Mouse (Mus musculus): ENCODE measurements around the gene Lnx1. TPM values are rescaled to one million over a fixed set of nuclear protein-coding genes. Genes with fewer than 3 reads are reported as not detected.

Gene Lnx1
- polyA plus RNA-seq (2016; fragmentation: Nextera tagmentation; extraction: Ambion mirVana) = 0.12 and 0.17 TPM in 2 replicates

- Histone ChIP-seq H3K9ac (no peak within 1 kb of the TSS), H3K4me2 (peak within 1 kb of the TSS; percentile 68), H3K4me1 (peaks cover 17% of the 10 kb centered on the region), H3K27me3 (replicated peaks) (no peaks in the 10 kb centered on the region; the same call in 1 of the 2 replicates), H3K36me3 (no peaks in the 10 kb centered on the region), H3K4me3 (no peak within 1 kb of the TSS), H3K27ac (no peak within 1 kb of the TSS), H3K9me3 (replicated peaks) (no peaks in the 10 kb centered on the region)
- WGBS (ENCODE audit: insufficient replicate concordance) = 61% methylated on average over 11 of the region's 11 CpGs
- no peak for ATAC-seq
These were observed at the start of gene Lnx1 for GRCm38 (mm10) chr5:74702766-74703165. Lnx1 (minus strand) TSS chr5:74702912.

- Histone ChIP-seq H3K9ac (no peak overlapping the region), H3K4me3 (no peak overlapping the region), H3K4me2 (no peak overlapping the region), H3K27me3 (replicated peaks) (no peaks in the 10 kb centered on the region), H3K4me1 (no peaks in the 10 kb centered on the region), H3K27ac (no peak overlapping the region), H3K9me3 (replicated peaks) (no peaks in the 10 kb centered on the region), H3K36me3 (no peaks in the 10 kb centered on the region)
- ATAC-seq = no peak
- 74% methylated on average over 5 of the region's 5 CpGs for WGBS (ENCODE audit: insufficient replicate concordance)
These were observed 47.8 kb upstream of the Lnx1 start for GRCm38 (mm10) chr5:74750501-74750900.

DNA sequence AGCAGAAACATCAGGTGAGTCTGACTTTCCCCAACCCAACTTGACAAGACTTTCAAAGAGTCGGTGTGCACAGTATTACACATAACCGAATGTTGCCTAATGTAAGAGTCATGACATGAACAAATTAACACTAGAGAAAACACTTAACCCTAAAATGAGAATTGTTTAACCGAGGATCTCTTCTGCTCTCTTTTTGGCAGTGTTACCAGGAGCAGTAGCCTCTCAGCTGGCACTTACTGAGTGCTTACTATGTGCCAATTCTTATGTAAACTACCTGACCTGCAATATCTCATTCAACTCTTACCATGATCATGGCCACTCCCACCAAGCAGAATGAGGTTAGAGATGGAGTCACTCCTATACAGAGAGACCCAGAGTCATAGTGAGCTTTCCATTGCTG is 44.8 kb upstream of the Lnx1 start:
- no peaks in the 10 kb centered on the region for H3K4me1 ChIP-seq
- H3K4me2 ChIP-seq = no peak overlapping the region
- no peaks in the 10 kb centered on the region for H3K27me3 ChIP-seq (replicated peaks)
- no peaks in the 10 kb centered on the region for H3K9me3 ChIP-seq (replicated peaks)
- H3K27ac ChIP-seq = no peak overlapping the region
- ATAC-seq = no peak
- no peak overlapping the region for H3K9ac ChIP-seq
- no peaks in the 10 kb centered on the region for H3K36me3 ChIP-seq
- 63% methylated on average over 3 of the region's 3 CpGs for WGBS (ENCODE audit: insufficient replicate concordance)
- H3K4me3 ChIP-seq = no peak overlapping the region

DNA sequence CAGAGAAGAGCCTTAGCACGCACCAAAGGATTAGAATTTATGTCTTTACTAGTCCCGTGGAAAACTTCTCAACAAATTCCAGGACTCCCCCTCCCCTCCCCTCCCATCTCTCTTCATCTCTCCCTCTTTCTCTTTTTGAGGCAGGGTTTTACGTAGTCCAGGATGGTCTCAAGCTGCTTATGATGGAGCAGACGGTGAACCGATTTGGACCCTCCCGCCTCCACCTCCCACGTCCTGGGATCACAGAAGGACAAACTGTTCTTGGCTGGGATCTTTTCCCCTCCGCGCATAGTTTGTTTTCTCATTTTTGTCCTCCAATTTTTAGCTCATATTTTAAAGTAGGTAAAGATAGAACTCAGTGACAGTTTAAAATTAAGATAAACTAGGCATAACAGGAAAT is 38.2 kb upstream of the Lnx1 start:
- Histone ChIP-seq H3K4me1 (no peaks in the 10 kb centered on the region), H3K9ac (no peak overlapping the region), H3K27me3 (replicated peaks) (no peaks in the 10 kb centered on the region), H3K4me2 (no peak overlapping the region), H3K27ac (no peak overlapping the region), H3K4me3 (no peak overlapping the region), H3K36me3 (no peaks in the 10 kb centered on the region), H3K9me3 (replicated peaks) (no peaks in the 10 kb centered on the region)
- no peak for ATAC-seq
- 78% methylated on average over 9 of the region's 9 CpGs for WGBS (ENCODE audit: insufficient replicate concordance)

- Histone ChIP-seq H3K9me3 (replicated peaks) (no peaks in the 10 kb centered on the region), H3K4me2 (no peak overlapping the region), H3K9ac (no peak overlapping the region), H3K4me1 (no peaks in the 10 kb centered on the region), H3K36me3 (no peaks in the 10 kb centered on the region), H3K27ac (no peak overlapping the region), H3K4me3 (no peak overlapping the region), H3K27me3 (replicated peaks) (no peaks in the 10 kb centered on the region)
- WGBS (ENCODE audit: insufficient replicate concordance) = 71% methylated on average over 12 of the region's 12 CpGs
- ATAC-seq = no peak
These were observed 36.7 kb upstream of the Lnx1 start for GRCm38 (mm10) chr5:74739435-74739834.

DNA sequence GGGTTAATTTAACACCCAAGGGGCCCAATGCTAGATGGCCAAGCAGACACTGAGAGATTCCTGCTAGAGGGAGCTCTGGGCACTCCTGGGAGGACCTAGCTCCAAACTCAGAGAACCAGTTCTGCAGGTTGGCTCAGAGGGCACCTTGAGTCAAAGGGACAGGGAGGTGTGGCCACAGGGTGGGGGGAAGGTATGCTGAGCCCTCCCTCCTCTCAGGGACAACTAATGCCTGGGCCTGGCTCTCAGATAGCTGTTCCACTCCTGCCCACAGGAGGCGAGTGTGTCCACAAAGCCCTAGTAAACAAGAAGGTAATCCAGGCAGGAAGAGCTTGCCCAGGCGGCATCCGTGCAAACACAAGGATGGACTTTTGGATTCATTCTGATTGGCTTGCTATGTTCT is 35.6 kb upstream of the Lnx1 start:
- no peak for ATAC-seq
- Histone ChIP-seq H3K27ac (no peak overlapping the region), H3K9ac (no peak overlapping the region), H3K4me2 (no peak overlapping the region), H3K9me3 (replicated peaks) (no peaks in the 10 kb centered on the region), H3K27me3 (replicated peaks) (no peaks in the 10 kb centered on the region), H3K4me3 (no peak overlapping the region), H3K36me3 (no peaks in the 10 kb centered on the region), H3K4me1 (no peaks in the 10 kb centered on the region)
- WGBS (ENCODE audit: insufficient replicate concordance) = 48% methylated on average over 3 of the region's 3 CpGs

DNA sequence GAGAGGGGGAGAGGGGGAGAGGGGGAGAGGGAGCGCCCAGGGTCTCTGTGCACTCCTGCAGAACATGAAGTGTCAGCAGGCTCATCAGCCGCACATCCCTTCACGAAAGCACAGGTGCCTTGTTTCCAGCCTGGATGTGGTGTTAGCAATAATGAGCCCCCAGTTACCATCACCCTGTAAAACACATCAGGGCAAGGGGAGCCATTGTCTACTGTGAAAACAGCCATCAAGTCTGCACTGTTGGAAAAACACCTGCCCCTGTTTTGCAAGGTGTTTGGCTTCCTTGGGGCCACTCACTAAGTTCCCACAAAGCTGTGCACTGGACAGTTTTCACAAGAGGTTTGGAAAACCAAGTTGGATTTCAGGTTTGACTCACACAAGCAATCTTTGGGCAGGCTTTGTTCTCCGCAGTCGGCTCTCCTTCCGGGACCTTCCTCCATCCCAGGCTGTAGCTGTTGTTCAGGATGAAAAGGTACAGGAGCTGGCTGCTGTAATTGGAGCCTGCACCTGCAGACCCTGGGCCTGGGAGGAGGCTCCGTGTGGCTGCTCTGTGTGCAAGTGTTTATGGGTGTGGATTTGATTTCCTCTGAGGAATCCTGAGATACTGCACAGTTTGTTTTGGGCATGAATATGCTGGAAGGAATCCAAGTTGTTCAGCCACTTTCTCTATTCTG is 31.3 kb upstream of the Lnx1 start:
- H3K4me2 ChIP-seq = no peak overlapping the region
- no peaks in the 10 kb centered on the region for H3K27me3 ChIP-seq (replicated peaks)
- H3K9me3 ChIP-seq (replicated peaks) = no peaks in the 10 kb centered on the region
- no peaks in the 10 kb centered on the region for H3K36me3 ChIP-seq
- H3K27ac ChIP-seq = no peak overlapping the region
- 52% methylated on average over 7 of the region's 7 CpGs for WGBS (ENCODE audit: insufficient replicate concordance)
- no peak overlapping the region for H3K9ac ChIP-seq
- ATAC-seq = no peak
- no peak overlapping the region for H3K4me3 ChIP-seq
- 0 out of 2 replicates have a peak, but pooled peaks cover 4% of the 10 kb centered on the region for H3K4me1 ChIP-seq

- Histone ChIP-seq H3K27ac (no peak overlapping the region), H3K36me3 (no peaks in the 10 kb centered on the region), H3K4me1 (0 out of 2 replicates have a peak, but pooled peaks cover 4% of the 10 kb centered on the region), H3K27me3 (replicated peaks) (no peaks in the 10 kb centered on the region), H3K4me2 (no peak overlapping the region), H3K9me3 (replicated peaks) (no peaks in the 10 kb centered on the region), H3K4me3 (no peak overlapping the region), H3K9ac (no peak overlapping the region)
- 63% methylated on average over 8 of the region's 8 CpGs for WGBS (ENCODE audit: insufficient replicate concordance)
- ATAC-seq = no peak
These were observed 29.9 kb upstream of the Lnx1 start for GRCm38 (mm10) chr5:74732613-74733012.

DNA sequence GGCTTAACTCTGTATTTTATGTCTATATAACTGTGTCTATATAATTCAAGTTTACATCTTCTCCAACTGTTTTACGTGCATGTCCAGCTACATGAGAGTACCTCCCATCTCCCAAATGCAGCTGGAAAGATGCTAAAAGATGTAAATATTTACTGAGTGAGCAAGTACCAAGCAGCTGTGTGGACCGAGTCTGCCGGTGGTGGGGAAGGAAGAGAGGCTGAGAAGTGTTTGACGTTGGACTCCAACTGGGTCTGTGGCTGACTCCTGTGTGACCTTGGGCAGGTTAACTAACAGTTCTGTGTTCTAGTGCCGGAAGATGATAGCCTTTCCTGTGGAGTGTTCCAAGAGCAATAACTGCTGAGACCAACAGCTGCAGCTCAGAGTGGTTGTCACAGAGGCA is 27.9 kb upstream of the Lnx1 start:
- no peak overlapping the region for H3K27ac ChIP-seq
- no peaks in the 10 kb centered on the region for H3K27me3 ChIP-seq (replicated peaks)
- H3K9me3 ChIP-seq (replicated peaks) = no peaks in the 10 kb centered on the region
- H3K4me3 ChIP-seq = no peak overlapping the region
- H3K36me3 ChIP-seq = no peaks in the 10 kb centered on the region
- 72% methylated on average over 5 of the region's 5 CpGs for WGBS (ENCODE audit: insufficient replicate concordance)
- ATAC-seq = no peak
- no peak overlapping the region for H3K4me2 ChIP-seq
- no peak overlapping the region for H3K9ac ChIP-seq
- 0 out of 2 replicates have a peak, but pooled peaks cover 4% of the 10 kb centered on the region for H3K4me1 ChIP-seq

DNA sequence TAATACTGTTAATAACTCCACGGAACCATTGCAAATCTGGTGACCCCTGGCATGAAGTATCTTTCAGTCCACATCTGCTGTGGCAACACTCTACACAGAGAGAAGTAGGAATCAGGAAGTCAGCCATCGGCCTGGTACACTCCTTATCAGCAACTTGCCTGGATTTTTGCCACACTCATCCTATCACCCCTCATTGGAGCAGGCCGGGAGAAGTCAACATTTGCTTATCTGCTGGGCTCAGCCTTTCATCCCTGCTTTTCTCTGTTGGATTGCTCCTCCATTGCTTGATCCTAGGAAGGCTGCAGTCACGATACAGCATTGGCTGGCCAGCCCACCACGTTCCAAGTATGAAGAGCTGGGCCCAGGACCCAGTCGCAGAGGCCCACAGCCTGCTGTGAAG is 26.9 kb upstream of the Lnx1 start:
- ATAC-seq = no peak
- Histone ChIP-seq H3K27ac (no peak overlapping the region), H3K27me3 (replicated peaks) (no peaks in the 10 kb centered on the region), H3K4me1 (0 out of 2 replicates have a peak, but pooled peaks cover 4% of the 10 kb centered on the region), H3K9me3 (replicated peaks) (no peaks in the 10 kb centered on the region), H3K36me3 (no peaks in the 10 kb centered on the region), H3K4me2 (no peak overlapping the region), H3K9ac (no peak overlapping the region), H3K4me3 (no peak overlapping the region)
- 24% methylated on average over 6 of the region's 6 CpGs for WGBS (ENCODE audit: insufficient replicate concordance)

GRCm38 (mm10) chr5:74728186-74728585 is 25.5 kb upstream of the Lnx1 start:
- H3K9ac ChIP-seq = no peak overlapping the region
- H3K27ac ChIP-seq = no peak overlapping the region
- H3K9me3 ChIP-seq (replicated peaks) = no peaks in the 10 kb centered on the region
- H3K27me3 ChIP-seq (replicated peaks) = no peaks in the 10 kb centered on the region
- ATAC-seq = no peak
- 0 out of 2 replicates have a peak, but pooled peaks cover 4% of the 10 kb centered on the region for H3K4me1 ChIP-seq
- 68% methylated on average over 6 of the region's 6 CpGs for WGBS (ENCODE audit: insufficient replicate concordance)
- H3K4me3 ChIP-seq = no peak overlapping the region
- H3K4me2 ChIP-seq = no peak overlapping the region
- H3K36me3 ChIP-seq = no peaks in the 10 kb centered on the region

- Histone ChIP-seq H3K9ac (no peak overlapping the region), H3K4me3 (no peak overlapping the region), H3K27me3 (replicated peaks) (no peaks in the 10 kb centered on the region), H3K4me2 (no peak overlapping the region), H3K4me1 (0 out of 2 replicates have a peak, but pooled peaks cover 4% of the 10 kb centered on the region), H3K9me3 (replicated peaks) (no peaks in the 10 kb centered on the region), H3K36me3 (no peaks in the 10 kb centered on the region), H3K27ac (no peak overlapping the region)
- 66% methylated on average over 8 of the region's 8 CpGs for WGBS (ENCODE audit: insufficient replicate concordance)
- ATAC-seq = no peak
These were observed 24.6 kb upstream of the Lnx1 start for GRCm38 (mm10) chr5:74727319-74727718.

DNA sequence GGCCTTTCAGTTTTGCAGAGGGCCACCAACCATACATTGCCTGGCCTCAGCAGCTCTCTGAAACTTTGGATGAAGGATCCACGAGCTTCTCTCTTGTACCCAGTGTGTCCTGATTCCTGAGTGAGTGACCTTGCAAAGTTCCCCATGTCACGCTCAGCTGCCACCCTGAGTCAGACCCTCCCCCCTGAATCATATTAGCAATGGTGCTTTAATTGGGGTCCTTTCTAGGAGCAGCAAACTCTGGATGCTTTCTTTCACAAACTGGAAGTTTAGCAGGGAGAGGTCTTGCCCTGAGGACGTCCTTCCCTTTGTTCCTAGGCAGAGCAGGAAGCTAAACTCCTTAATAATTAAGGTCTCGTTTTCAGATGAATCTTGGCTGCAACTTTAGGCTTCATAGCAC is 22.8 kb upstream of the Lnx1 start:
- H3K36me3 ChIP-seq = no peaks in the 10 kb centered on the region
- no peak for ATAC-seq
- 38% methylated on average over 4 of the region's 4 CpGs for WGBS (ENCODE audit: insufficient replicate concordance)

More for the DNA sequence above, 22.8 kb upstream of the Lnx1 start:
- Histone ChIP-seq H3K4me3 (no peak overlapping the region), H3K9me3 (replicated peaks) (no peaks in the 10 kb centered on the region), H3K27ac (no peak overlapping the region), H3K4me2 (no peak overlapping the region), H3K27me3 (replicated peaks) (no peaks in the 10 kb centered on the region), H3K4me1 (0 out of 2 replicates have a peak, but pooled peaks cover 4% of the 10 kb centered on the region), H3K9ac (no peak overlapping the region)

Measured in liver, embryonic 12.5 days (tissue).